Mouse (Mus musculus) c-Kit-negative CD71-positive TER-119-positive erythroid progenitor cells, embryonic 14.5 days (primary cell): ENCODE data around the gene Runx2.

ENCODE experiments used
- DNase-seq: peaks from one replicate; pipeline ENCODE4 v3.0.0-alpha.2; 2013; ENCODE audit warnings: low read depth, low spot score

The Runx2 gene

GRCm38 (mm10) chr17:44592067-44592736 lies 222.4 kb downstream of the Runx2 start:
- DNase-seq, result no peak

- no peak for DNase-seq
Measured at GRCm38 (mm10) chr17:44588470-44588869, 226.1 kb downstream of the Runx2 start.

GRCm38 (mm10) chr17:44588020-44588419 lies 226.6 kb downstream of the Runx2 start:
- no peak for DNase-seq

GRCm38 (mm10) chr17:44586196-44586595 lies 228.4 kb downstream of the Runx2 start:
- DNase-seq, result no peak

- DNase-seq, result no peak
Measured at GRCm38 (mm10) chr17:44584781-44585180, 229.8 kb downstream of the Runx2 start.

GRCm38 (mm10) chr17:44577791-44578190 lies 236.8 kb downstream of the Runx2 start:
- DNase-seq, result no peak

- no peak for DNase-seq
Measured at GRCm38 (mm10) chr17:44570899-44571298, 243.7 kb downstream of the Runx2 start.

GRCm38 (mm10) chr17:44569020-44569621 lies 245.5 kb downstream of the Runx2 start:
- no peak for DNase-seq

- DNase-seq, result no peak
Measured at GRCm38 (mm10) chr17:44566992-44567391, 247.6 kb downstream of the Runx2 start.

- no peak for DNase-seq
Measured at GRCm38 (mm10) chr17:44565884-44566515, 248.6 kb downstream of the Runx2 start.

- no peak for DNase-seq
Measured at GRCm38 (mm10) chr17:44565311-44565831, 249.2 kb downstream of the Runx2 start.

- no peak for DNase-seq
Measured at GRCm38 (mm10) chr17:44564611-44565198, 249.9 kb downstream of the Runx2 start.

GRCm38 (mm10) chr17:44560016-44560415 lies 254.6 kb downstream of the Runx2 start:
- no peak for DNase-seq

GRCm38 (mm10) chr17:44557199-44558111 lies 257.1 kb downstream of the Runx2 start:
- DNase-seq, result no peak

GRCm38 (mm10) chr17:44554941-44555340 lies 259.7 kb downstream of the Runx2 start:
- DNase-seq, result no peak

GRCm38 (mm10) chr17:44549551-44549950 lies 265.0 kb downstream of the Runx2 start:
- no peak for DNase-seq

GRCm38 (mm10) chr17:44547922-44548321 lies 266.7 kb downstream of the Runx2 start:
- DNase-seq, result no peak

- DNase-seq, result no peak
Measured at GRCm38 (mm10) chr17:44546801-44547200, 267.8 kb downstream of the Runx2 start.

GRCm38 (mm10) chr17:44545141-44545813 lies 269.3 kb downstream of the Runx2 start:
- no peak for DNase-seq

GRCm38 (mm10) chr17:44542706-44543105 lies 271.9 kb downstream of the Runx2 start:
- DNase-seq, result no peak

GRCm38 (mm10) chr17:44540699-44541098 lies 273.9 kb downstream of the Runx2 start:
- DNase-seq, result no peak
